Mouse (Mus musculus) myocyte (in vitro differentiated cells): ENCODE results near the gene Hdac7. TPM values are rescaled to one million over a fixed set of nuclear protein-coding genes. Genes with fewer than 3 reads are reported as not detected.

Experiments used
- H3K27me3 ChIP-seq: one replicate; pipeline ENCODE4 v1.6.1; 2011; ENCODE audit not compliant: control insufficient read depth, insufficient read depth, insufficient read length
- H3K36me3 ChIP-seq: one replicate; pipeline ENCODE4 v1.6.1; 2011; ENCODE audit not compliant: control insufficient read depth, insufficient read depth
- H3K4me2 ChIP-seq: one replicate; pipeline ENCODE4 v1.6.1; 2011; ENCODE audit warnings: low read depth, control low read depth
- H3K4me3 ChIP-seq: one replicate; pipeline ENCODE4 v1.5.1; 2011; ENCODE audit warnings: mild to moderate bottlenecking, control low read depth, moderate library complexity
- H3K79me2 ChIP-seq: one replicate; pipeline ENCODE4 v1.6.1; 2011; ENCODE audit not compliant: control insufficient read depth, insufficient read depth
- H3ac ChIP-seq: one replicate; pipeline ENCODE4 v1.6.1; 2011; ENCODE audit not compliant: control insufficient read depth, insufficient read length
- CEBPB ChIP-seq: IDR thresholded peaks from 2 replicates; pipeline ENCODE4 v1.6.1; 2011; ENCODE audit warnings: mild to moderate bottlenecking, moderate library complexity; ENCODE audit not compliant: poor library complexity, insufficient read depth, severe bottlenecking
- E2F4 ChIP-seq: IDR thresholded peaks from one replicate; pipeline ENCODE4 v1.6.1; 2011; ENCODE audit warnings: mild to moderate bottlenecking, control low read depth, moderate library complexity; ENCODE audit not compliant: insufficient read depth
- MAX ChIP-seq: IDR thresholded peaks from one replicate; pipeline ENCODE4 v1.6.1; 2011; ENCODE audit warnings: low read depth, mild to moderate bottlenecking, control low read depth
- MYOD1 ChIP-seq, 3 experiments: IDR thresholded peaks; one replicate each; pipeline ENCODE4 v1.6.1; 2011; ENCODE audit warnings: control low read depth in 2 of 3, low read depth in 2 of 3, mild to moderate bottlenecking in 2 of 3, moderate library complexity in 1 of 3; ENCODE audit not compliant: insufficient read length in 2 of 3, control insufficient read depth in 1 of 3
- MYOG ChIP-seq, 3 experiments: IDR thresholded peaks; one replicate each; pipeline ENCODE4 v1.6.1; 2011; ENCODE audit warnings: control low read depth in 2 of 3, low read depth in 2 of 3, mild to moderate bottlenecking in 2 of 3; ENCODE audit not compliant: insufficient read length in 2 of 3, control insufficient read depth in 1 of 3, insufficient read depth in 1 of 3
- POLR2A ChIP-seq: IDR thresholded peaks from one replicate; pipeline ENCODE4 v1.6.1; 2011; ENCODE audit warnings: low read depth, mild to moderate bottlenecking, control low read depth, moderate library complexity; ENCODE audit not compliant: insufficient read length
- POLR2AphosphoS2 ChIP-seq: IDR thresholded peaks from one replicate; pipeline ENCODE4 v1.6.1; 2011; ENCODE audit warnings: low read depth, control low read depth; ENCODE audit not compliant: insufficient read length
- REST ChIP-seq: IDR thresholded peaks from one replicate; pipeline ENCODE4 v1.6.1; 2011; ENCODE audit warnings: mild to moderate bottlenecking, control low read depth, moderate library complexity; ENCODE audit not compliant: insufficient read depth, insufficient read length
- SRF ChIP-seq: IDR thresholded peaks from one replicate; pipeline ENCODE4 v1.6.1; 2011; ENCODE audit warnings: low read depth; ENCODE audit not compliant: control insufficient read depth, insufficient read length
- TCF12 ChIP-seq: IDR thresholded peaks from one replicate; pipeline ENCODE4 v1.6.1; 2011; ENCODE audit warnings: mild to moderate bottlenecking, control low read depth; ENCODE audit not compliant: poor library complexity, insufficient read depth, severe bottlenecking
- TCF3 ChIP-seq: IDR thresholded peaks from one replicate; pipeline ENCODE4 v1.6.1; 2011; ENCODE audit warnings: low read depth, control low read depth; ENCODE audit not compliant: insufficient read length
- USF1 ChIP-seq: IDR thresholded peaks from one replicate; pipeline ENCODE4 v1.6.1; 2011; ENCODE audit warnings: low read depth, mild to moderate bottlenecking, control low read depth, moderate library complexity
- polyA plus RNA-seq: library from polyadenylated mRNA; unstranded; fragments of >200 nt; fragmentation: generic; extraction: Trizol; gene quantifications from one replicate; pipeline ENCODE4 v1.2.1, GENCODE M21; 2012; ENCODE audit warnings: missing spikeins

The Hdac7 gene
- polyA plus RNA-seq, 1 experiment = 17.4 TPM

DNA sequence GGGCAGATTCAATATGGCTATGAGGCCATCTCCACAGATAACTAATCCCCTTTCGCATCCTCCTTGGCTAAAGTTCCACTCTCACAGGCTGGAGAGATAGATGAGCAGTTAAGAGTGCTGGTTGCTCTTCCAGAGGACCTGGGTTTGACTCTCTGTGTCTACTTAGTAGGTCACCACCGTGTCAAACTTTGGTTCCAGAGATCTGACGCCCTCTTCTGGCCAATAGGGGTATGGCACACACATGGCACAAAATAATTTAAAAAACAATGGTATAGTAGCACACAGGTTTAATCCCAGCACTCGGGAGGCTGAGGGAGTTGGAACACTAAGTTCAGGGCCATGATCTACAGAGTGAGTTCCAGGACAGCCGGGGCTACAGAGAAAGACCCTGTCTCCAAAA, 50.0 kb downstream of the Hdac7 start:
- TF ChIP-seq REST = no peak
- no peak for TF ChIP-seq USF1
- TF ChIP-seq TCF12 = no peak
- no peak for TF ChIP-seq E2F4
- no peak for TF ChIP-seq MYOG (IDR thresholded peaks at IDR 0.05; ENCODE audit: control insufficient read depth in 1 of 3, insufficient read depth in 1 of 3, insufficient read length in 2 of 3, low read depth in 2 of 3)
- no peak for TF ChIP-seq MYOD1 (IDR thresholded peaks at IDR 0.05; ENCODE audit: control insufficient read depth in 1 of 3, insufficient read length in 2 of 3, low read depth in 2 of 3)
- TF ChIP-seq POLR2AphosphoS2 = no peak
- TF ChIP-seq POLR2A = no peak
- no peak for TF ChIP-seq CEBPB
- TF ChIP-seq TCF3 = no peak
- no peak for TF ChIP-seq MAX
- TF ChIP-seq SRF = no peak
- H3K79me2 ChIP-seq = no peaks in the 10 kb centered on the region

DNA sequence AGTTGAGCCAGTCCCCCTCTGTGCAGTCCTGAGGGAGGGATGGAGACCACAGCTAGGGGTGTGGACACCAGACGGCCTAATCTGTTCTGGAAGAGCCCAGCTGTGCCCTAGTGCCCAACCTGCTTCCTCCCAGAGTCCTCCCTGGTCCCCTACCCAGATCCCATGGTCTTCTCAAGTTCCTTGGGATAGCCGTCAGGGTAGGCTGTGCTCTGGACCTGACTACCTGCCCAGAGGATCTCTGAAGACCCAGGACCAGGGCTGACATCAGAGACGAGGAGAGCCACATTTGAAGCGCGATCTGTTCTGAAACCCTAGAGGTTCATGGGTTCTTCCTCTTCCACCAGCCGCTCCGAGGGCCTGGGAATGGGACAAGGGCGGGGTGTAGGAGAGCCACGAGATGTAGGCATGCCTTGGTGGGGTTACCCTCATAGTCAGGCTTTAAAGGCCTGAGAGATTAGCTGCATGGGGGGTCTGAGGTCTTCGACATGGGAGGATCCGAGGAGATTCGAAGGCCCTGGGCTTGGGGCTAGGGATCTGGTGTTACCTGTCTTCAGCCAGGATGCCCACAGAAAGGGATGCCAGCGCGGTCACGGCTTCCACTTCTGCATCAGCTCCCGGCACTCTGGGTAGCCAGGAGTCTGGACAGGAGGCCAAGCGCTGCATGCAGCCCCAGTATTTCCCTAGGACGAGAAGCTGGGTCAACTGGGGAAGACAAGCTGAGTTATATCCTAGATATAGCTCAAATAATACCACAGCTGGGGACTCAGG, 50.7 kb downstream of the Hdac7 start:
- no peak overlapping the region for H3ac ChIP-seq
- H3K36me3 ChIP-seq = peaks cover 41% of the 10 kb centered on the region
- TF ChIP-seq POLR2AphosphoS2 (peak; percentile 6), TCF12 (no peak)
- no peaks in the 10 kb centered on the region for H3K27me3 ChIP-seq
- H3K79me2 ChIP-seq = no peaks in the 10 kb centered on the region
- no peak overlapping the region for H3K4me2 ChIP-seq
- no peak overlapping the region for H3K4me3 ChIP-seq

More for the DNA sequence above, 50.0 kb downstream of the Hdac7 start:
- H3K4me2 ChIP-seq = no peak overlapping the region
- no peak overlapping the region for H3ac ChIP-seq
- H3K27me3 ChIP-seq = no peaks in the 10 kb centered on the region
- H3K36me3 ChIP-seq = peaks cover 46% of the 10 kb centered on the region
- H3K4me3 ChIP-seq = no peak overlapping the region

DNA sequence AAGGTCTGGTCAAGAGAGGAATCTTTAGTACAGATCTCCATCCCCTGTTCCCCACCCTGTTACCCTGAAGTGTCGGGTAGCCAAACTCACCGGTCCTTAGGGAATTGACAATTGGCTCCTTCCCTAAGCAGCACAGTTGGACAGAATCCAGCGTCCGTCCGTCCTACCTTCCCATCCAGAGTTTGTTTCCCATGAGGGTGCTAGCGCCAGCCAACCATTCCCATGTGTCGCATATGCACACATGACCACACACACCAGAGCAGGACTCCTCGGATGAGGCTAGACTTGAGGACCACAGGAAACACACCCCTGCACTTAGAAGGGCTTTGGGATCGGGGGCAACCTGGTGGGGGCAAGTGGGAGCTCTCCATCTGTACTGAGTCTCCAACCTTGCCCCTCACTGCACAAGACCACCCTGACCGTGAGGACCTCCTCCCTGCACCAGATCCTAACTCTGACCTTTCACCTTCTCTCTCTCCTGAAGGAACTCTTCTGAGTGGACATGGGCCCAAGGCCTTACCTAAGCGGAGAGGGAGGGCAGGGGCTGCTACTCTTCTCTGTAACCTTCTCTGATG, 53.1 kb downstream of the Hdac7 start:
- Histone ChIP-seq H3K36me3 (peaks cover 21% of the 10 kb centered on the region), H3K4me3 (no peak overlapping the region), H3K79me2 (no peaks in the 10 kb centered on the region), H3ac (no peak overlapping the region), H3K27me3 (no peaks in the 10 kb centered on the region), H3K4me2 (no peak overlapping the region)
- TF ChIP-seq POLR2AphosphoS2 = no peak
- no peak for TF ChIP-seq E2F4
- TF ChIP-seq MYOD1 (IDR thresholded peaks at IDR 0.05; ENCODE audit: control insufficient read depth in 1 of 3, insufficient read length in 2 of 3, low read depth in 2 of 3) = no peak
- TF ChIP-seq MAX = no peak
- no peak for TF ChIP-seq REST
- TF ChIP-seq POLR2A = no peak
- TF ChIP-seq SRF = no peak
- no peak for TF ChIP-seq USF1
- TF ChIP-seq TCF12 = no peak
- TF ChIP-seq CEBPB = no peak
- TF ChIP-seq TCF3 = no peak
- no peak for TF ChIP-seq MYOG (IDR thresholded peaks at IDR 0.05; ENCODE audit: control insufficient read depth in 1 of 3, insufficient read depth in 1 of 3, insufficient read length in 2 of 3, low read depth in 2 of 3)

DNA sequence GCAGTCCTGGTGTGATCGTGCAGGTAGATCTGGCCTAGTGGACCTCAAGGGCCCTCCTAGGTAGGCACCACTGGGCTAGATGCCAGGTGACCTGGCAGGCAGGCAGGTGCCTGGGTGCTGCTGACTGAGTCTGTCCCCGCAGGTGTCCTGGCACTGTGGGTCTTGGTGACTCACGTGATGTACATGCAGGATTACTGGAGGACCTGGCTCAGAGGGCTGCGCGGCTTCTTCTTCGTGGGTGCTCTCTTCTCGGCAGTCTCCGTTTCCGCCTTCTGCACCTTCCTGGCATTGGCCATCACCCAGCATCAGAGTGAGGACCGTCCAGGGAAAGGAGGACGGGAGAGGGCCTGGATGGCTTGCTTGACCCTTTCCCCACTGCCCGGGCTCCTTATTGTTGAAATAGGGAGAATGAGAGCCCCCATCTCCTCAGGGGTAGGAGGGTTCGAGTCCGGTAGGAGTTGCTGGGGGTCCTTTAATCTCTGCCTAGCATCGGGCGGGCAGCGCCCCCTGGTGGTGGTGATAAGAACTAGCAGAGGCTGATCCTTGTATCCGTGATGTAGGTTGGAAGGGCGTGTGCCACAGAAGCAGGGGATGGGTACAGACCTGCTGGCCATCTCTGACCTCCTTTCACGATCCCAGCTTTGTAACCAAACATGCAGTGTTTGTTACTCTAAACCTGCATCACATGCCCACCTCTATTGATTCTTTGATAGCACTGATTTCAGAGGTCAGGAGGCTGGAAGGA, 54.4 kb downstream of the Hdac7 start:
- no peaks in the 10 kb centered on the region for H3K79me2 ChIP-seq
- H3K4me2 ChIP-seq = no peak overlapping the region
- no peak overlapping the region for H3K4me3 ChIP-seq
- peak in 1 of 3 experiments; percentile 12 for TF ChIP-seq MYOG (IDR thresholded peaks at IDR 0.05; ENCODE audit: control insufficient read depth in 1 of 3, insufficient read depth in 1 of 3, insufficient read length in 2 of 3, low read depth in 2 of 3)
- TF ChIP-seq TCF12 = no peak
- H3K27me3 ChIP-seq = no peaks in the 10 kb centered on the region
- no peak overlapping the region for H3ac ChIP-seq
- peaks cover 13% of the 10 kb centered on the region for H3K36me3 ChIP-seq

DNA sequence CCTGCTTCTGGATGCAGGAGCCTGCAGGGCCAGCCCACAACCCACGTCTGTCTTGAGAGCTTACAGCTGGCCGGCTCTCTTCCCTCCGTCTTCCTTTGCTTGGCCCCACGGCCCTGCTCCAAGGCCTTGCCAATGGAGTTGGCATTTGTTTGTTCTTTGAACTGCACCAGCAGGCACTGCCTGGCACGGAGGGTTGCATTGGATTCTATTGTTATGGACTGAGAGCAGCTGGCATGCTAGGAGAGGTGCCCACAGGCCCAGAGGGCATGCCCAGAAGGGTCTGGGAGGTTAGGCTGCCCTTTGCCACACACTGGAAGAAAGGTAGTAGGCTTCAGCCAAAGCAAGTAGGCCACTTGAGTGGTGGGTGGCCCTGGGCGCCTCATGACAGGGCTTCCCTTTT, 55.5 kb downstream of the Hdac7 start:
- no peaks in the 10 kb centered on the region for H3K27me3 ChIP-seq
- H3ac ChIP-seq = no peak overlapping the region
- TF ChIP-seq POLR2AphosphoS2 (peak; percentile 62), SRF (no peak)
- peaks cover 13% of the 10 kb centered on the region for H3K36me3 ChIP-seq
- H3K4me2 ChIP-seq = no peak overlapping the region
- H3K79me2 ChIP-seq = no peaks in the 10 kb centered on the region
- H3K4me3 ChIP-seq = no peak overlapping the region
